Mouse (Mus musculus) MEL (cell line): ENCODE results near the gene Gstz1. TPM values are rescaled to one million over a fixed set of nuclear protein-coding genes. Genes with fewer than 3 reads are reported as not detected.

ENCODE experiments used
- DNase-seq: peaks from one replicate; pipeline ENCODE4 v3.0.0; 2011; ENCODE audit warnings: low read depth, low spot score
- H3K27ac ChIP-seq: 2 replicates; pipeline ENCODE4 v1.5.1; 2012; ENCODE audit warnings: low read depth, mild to moderate bottlenecking, control low read depth, low read length, moderate library complexity; ENCODE audit not compliant: control insufficient read depth
- H3K27me3 ChIP-seq, 2 experiments: fragments of 150-350 bp in 1 of 2; sonication (generic) in 1 of 2; 2 replicates each; pipeline ENCODE4 v1.6.1; 2012; ENCODE audit warnings: low read length in 2 of 2, mild to moderate bottlenecking in 2 of 2, improper control_type of control experiment in 1 of 2, moderate library complexity in 1 of 2; ENCODE audit not compliant: insufficient read depth in 2 of 2, control insufficient read depth in 1 of 2
- H3K36me3 ChIP-seq, 2 experiments: 2 replicates each; pipeline ENCODE4 v1.6.1; 2012 to 2014; ENCODE audit warnings: low read length in 2 of 2, improper control_type of control experiment in 1 of 2, inconsistent platforms in 1 of 2, mild to moderate bottlenecking in 1 of 2; ENCODE audit not compliant: insufficient read depth in 2 of 2, control insufficient read depth in 1 of 2
- H3K4me1 ChIP-seq, 2 experiments: fragments of 150-350 bp in 1 of 2; sonication (generic) in 1 of 2; 2 replicates each; pipeline ENCODE4 v1.6.1; 2012; ENCODE audit warnings: low read length in 2 of 2, improper control_type of control experiment in 1 of 2, mild to moderate bottlenecking in 1 of 2; ENCODE audit not compliant: insufficient read depth in 2 of 2, control insufficient read depth in 1 of 2
- H3K4me3 ChIP-seq, 2 experiments: fragments of 150-350 bp in 1 of 2; sonication (generic) in 1 of 2; 2 replicates each; pipeline ENCODE4 v1.5.1; 2012; ENCODE audit warnings: low read depth in 2 of 2, low read length in 2 of 2, mild to moderate bottlenecking in 2 of 2, moderate library complexity in 2 of 2, control low read depth in 1 of 2, improper control_type of control experiment in 1 of 2; ENCODE audit not compliant: control insufficient read depth in 1 of 2, insufficient read depth in 1 of 2
- H3K79me2 ChIP-seq: 2 replicates; pipeline ENCODE4 v1.6.1; 2012; ENCODE audit warnings: mild to moderate bottlenecking, low read length, moderate library complexity; ENCODE audit not compliant: control insufficient read depth, poor library complexity, insufficient read depth
- H3K9ac ChIP-seq: 2 replicates; pipeline ENCODE4 v1.6.1; 2012; ENCODE audit warnings: low read depth, mild to moderate bottlenecking, control low read depth, low read length, moderate library complexity; ENCODE audit not compliant: control insufficient read depth, poor library complexity, severe bottlenecking
- H3K9me3 ChIP-seq: fragments of 150-350 bp; sonication (generic); replicated peaks from 2 replicates; pipeline ENCODE4 v1.6.1; 2012; ENCODE audit warnings: mild to moderate bottlenecking, low read length, improper control_type of control experiment, moderate library complexity; ENCODE audit not compliant: insufficient read depth
- BHLHE40 ChIP-seq: IDR thresholded peaks from 2 replicates; pipeline ENCODE4 v1.6.1; 2012; ENCODE audit warnings: low read depth, mild to moderate bottlenecking, inconsistent platforms, low read length, improper control_type of control experiment, borderline replicate concordance
- CHD2 ChIP-seq: IDR thresholded peaks from 2 replicates; pipeline ENCODE4 v1.6.1; 2011; ENCODE audit warnings: low read length, improper control_type of control experiment
- CTCF ChIP-seq, 3 experiments: IDR thresholded peaks in 2 of 3; conservative IDR thresholded peaks in 1 of 3; 2 replicates each; pipeline ENCODE4 v1.5.1; 2011 to 2012; ENCODE audit warnings: low read length in 3 of 3, low read depth in 2 of 3, mild to moderate bottlenecking in 2 of 3, improper control_type of control experiment in 1 of 3, inconsistent platforms in 1 of 3, mixed read lengths in 1 of 3, moderate library complexity in 1 of 3; ENCODE audit not compliant: control insufficient read depth in 1 of 3, insufficient read depth in 1 of 3, poor library complexity in 1 of 3, severe bottlenecking in 1 of 3
- ELF1 ChIP-seq: IDR thresholded peaks from 2 replicates; pipeline ENCODE4 v1.6.1; 2014; ENCODE audit warnings: low read depth, mild to moderate bottlenecking, inconsistent platforms, low read length, improper control_type of control experiment, moderate library complexity
- ETS1 ChIP-seq: IDR thresholded peaks from 2 replicates; pipeline ENCODE4 v1.6.1; 2012; ENCODE audit warnings: low read depth, mild to moderate bottlenecking, inconsistent platforms, low read length, improper control_type of control experiment, moderate library complexity
- GABPA ChIP-seq: IDR thresholded peaks from 2 replicates; pipeline ENCODE4 v1.6.1; 2012; ENCODE audit warnings: low read depth, mild to moderate bottlenecking, inconsistent platforms, low read length, improper control_type of control experiment, moderate library complexity
- GATA1 ChIP-seq: IDR thresholded peaks from 2 replicates; pipeline ENCODE4 v1.6.1; 2011; ENCODE audit warnings: low read depth, low read length, improper control_type of control experiment
- MAFK ChIP-seq: IDR thresholded peaks from 2 replicates; pipeline ENCODE4 v1.6.1; 2011; ENCODE audit warnings: low read depth, mild to moderate bottlenecking, low read length, improper control_type of control experiment, borderline replicate concordance
- MAX ChIP-seq: IDR thresholded peaks from 2 replicates; pipeline ENCODE4 v1.6.1; 2011; ENCODE audit warnings: low read length, improper control_type of control experiment
- MYC ChIP-seq: IDR thresholded peaks from 2 replicates; pipeline ENCODE4 v1.6.1; 2011; ENCODE audit warnings: low read depth, mild to moderate bottlenecking, low read length, improper control_type of control experiment, moderate library complexity
- NELFE ChIP-seq: IDR thresholded peaks from 2 replicates; pipeline ENCODE4 v1.6.1; 2011; ENCODE audit warnings: low read depth, low read length, improper control_type of control experiment
- POLR2A ChIP-seq, 2 experiments: IDR thresholded peaks; 2 replicates each; pipeline ENCODE4 v1.6.1; 2011 to 2012; ENCODE audit warnings: low read length in 2 of 2, mild to moderate bottlenecking in 2 of 2, control low read depth in 1 of 2, improper control_type of control experiment in 1 of 2, low read depth in 1 of 2, moderate library complexity in 1 of 2; ENCODE audit not compliant: control insufficient read depth in 1 of 2, insufficient read depth in 1 of 2, poor library complexity in 1 of 2
- RAD21 ChIP-seq: IDR thresholded peaks from 2 replicates; pipeline ENCODE4 v1.6.1; 2011; ENCODE audit warnings: mild to moderate bottlenecking, low read depth, low read length, improper control_type of control experiment
- SIN3A ChIP-seq: IDR thresholded peaks from 2 replicates; pipeline ENCODE4 v1.6.1; 2012; ENCODE audit warnings: low read length, improper control_type of control experiment, inconsistent platforms
- SMC3 ChIP-seq: IDR thresholded peaks from 2 replicates; pipeline ENCODE4 v1.6.1; 2011; ENCODE audit warnings: low read depth, low read length, improper control_type of control experiment
- TAL1 ChIP-seq: IDR thresholded peaks from 2 replicates; pipeline ENCODE4 v1.6.1; 2012; ENCODE audit warnings: mild to moderate bottlenecking, inconsistent platforms, low read length, moderate library complexity, mixed read lengths
- UBTF ChIP-seq: IDR thresholded peaks from 2 replicates; pipeline ENCODE4 v1.6.1; 2012; ENCODE audit warnings: low read depth, mild to moderate bottlenecking, inconsistent platforms, low read length, improper control_type of control experiment, moderate library complexity, borderline replicate concordance; ENCODE audit not compliant: insufficient read depth
- USF1 ChIP-seq: IDR thresholded peaks from 2 replicates; pipeline ENCODE4 v1.6.1; 2014; ENCODE audit warnings: low read depth, mild to moderate bottlenecking, inconsistent platforms, low read length, improper control_type of control experiment, moderate library complexity
- ZC3H11A ChIP-seq: IDR thresholded peaks from 2 replicates; pipeline ENCODE4 v1.6.1; 2012; ENCODE audit warnings: low read depth, mild to moderate bottlenecking, inconsistent platforms, low read length, improper control_type of control experiment
- ZKSCAN1 ChIP-seq: IDR thresholded peaks from 2 replicates; pipeline ENCODE4 v1.6.1; 2012; ENCODE audit warnings: low read depth, mild to moderate bottlenecking, inconsistent platforms, low read length, improper control_type of control experiment, moderate library complexity
- ZMIZ1 ChIP-seq: IDR thresholded peaks from 2 replicates; pipeline ENCODE4 v1.6.1; 2012; ENCODE audit warnings: low read depth, mild to moderate bottlenecking, inconsistent platforms, low read length, improper control_type of control experiment, moderate library complexity
- ZNF384 ChIP-seq: IDR thresholded peaks from 2 replicates; pipeline ENCODE4 v1.6.1; 2012; ENCODE audit warnings: low read depth, mild to moderate bottlenecking, inconsistent platforms, low read length, improper control_type of control experiment
- polyA plus RNA-seq, 2 experiments: library from polyadenylated mRNA; stranded (reverse) in 1 of 2; unstranded in 1 of 2; fragments of >175 nt in 1 of 2; fragments of >200 nt in 1 of 2; gene quantifications; 2 replicates each; pipeline versions ENCODE4 v1.2.1 to v1.2.4; 2012; ENCODE audit warnings: low replicate concordance in 2 of 2, low read depth in 1 of 2; ENCODE audit not compliant: insufficient read length in 2 of 2, insufficient read depth in 1 of 2, missing spikeins in 1 of 2
- total RNA-seq: library from RNA; depleted of rRNA; stranded (reverse); fragments of 300-350 nt; gene quantifications from 2 replicates; pipeline ENCODE4 v1.2.3, GENCODE M21; 2012

The Gstz1 gene
- total and polyA plus RNA-seq, 3 experiments, result 18.0 to 33.3 TPM; not detected in 1

GRCm38 (mm10) chr12:87131181-87131580, 15.8 kb upstream of the Gstz1 start:
- DNase-seq, result no peak
- TF ChIP-seq RAD21, result no peak
- no peak for TF ChIP-seq MYC
- TF ChIP-seq ZKSCAN1, result no peak
- TF ChIP-seq ELF1, result no peak
- no peak for TF ChIP-seq MAX
- TF ChIP-seq NELFE, result no peak
- no peak for TF ChIP-seq ETS1
- TF ChIP-seq TAL1, result no peak
- no peak for TF ChIP-seq GABPA
- TF ChIP-seq SIN3A, result no peak
- no peak for TF ChIP-seq UBTF
- TF ChIP-seq BHLHE40, result no peak
- TF ChIP-seq MAFK, result no peak
- no peak for TF ChIP-seq POLR2A (IDR thresholded peaks at IDR 0.05; ENCODE audit: control insufficient read depth in 1 of 2, insufficient read depth in 1 of 2, low read depth in 1 of 2, low read length in 2 of 2, poor library complexity in 1 of 2)
- no peak for TF ChIP-seq ZMIZ1
- TF ChIP-seq CTCF (IDR thresholded peaks at IDR 0.05 in 2 of 3, conservative IDR thresholded peaks at IDR 0.05 in 1 of 3; ENCODE audit: control insufficient read depth in 1 of 3, insufficient read depth in 1 of 3, low read depth in 2 of 3, low read length in 3 of 3, poor library complexity in 1 of 3, severe bottlenecking in 1 of 3), result no peak
- no peak for TF ChIP-seq USF1
- no peak for TF ChIP-seq CHD2
- TF ChIP-seq, all 39 proteins: peak for 0
- Histone ChIP-seq H3K79me2 (no peaks in the 10 kb centered on the region), H3K4me3 (no peak overlapping the region), H3K27ac (no peak overlapping the region), H3K9me3 (no peaks in the 10 kb centered on the region), H3K36me3 (peaks cover 0 to 9% of the 10 kb centered on the region in 2 experiments; a peak in 2 of 4 replicates), H3K27me3 (no peaks in the 10 kb centered on the region), H3K9ac (no peak overlapping the region), H3K4me1 (peaks cover 2 to 10% of the 10 kb centered on the region in 2 experiments; a peak in 3 of 4 replicates)

GRCm38 (mm10) chr12:87131619-87132018, 15.3 kb upstream of the Gstz1 start:
- Histone ChIP-seq H3K27ac (no peak overlapping the region), H3K9me3 (no peaks in the 10 kb centered on the region), H3K36me3 (peaks cover 0 to 9% of the 10 kb centered on the region in 2 experiments; a peak in 2 of 4 replicates), H3K79me2 (no peaks in the 10 kb centered on the region), H3K27me3 (no peaks in the 10 kb centered on the region), H3K4me1 (peaks cover 2 to 10% of the 10 kb centered on the region in 2 experiments; a peak in 3 of 4 replicates), H3K4me3 (no peak overlapping the region), H3K9ac (no peak overlapping the region)
- TF ChIP-seq RAD21 (peak; percentile 69), NELFE (no peak), GATA1 (no peak), ZMIZ1 (no peak), ZC3H11A (peak; percentile 56), TAL1 (no peak), SMC3 (peak; percentile 73), CTCF (IDR thresholded peaks at IDR 0.05 in 2 of 3, conservative IDR thresholded peaks at IDR 0.05 in 1 of 3; ENCODE audit: control insufficient read depth in 1 of 3, insufficient read depth in 1 of 3, low read depth in 2 of 3, low read length in 3 of 3, poor library complexity in 1 of 3, severe bottlenecking in 1 of 3) (peak; percentile 52 to 70 (median 54)), ZNF384 (no peak)
- DNase-seq, result peak; percentile 41
